Mouse (Mus musculus) activated CD4-positive, CD25-positive, alpha-beta regulatory T cell (primary cell): ENCODE results near the gene Lrrc55. TPM values are rescaled to one million over a fixed set of nuclear protein-coding genes. Genes with fewer than 3 reads are reported as not detected.

Source experiments
- polyA plus RNA-seq, 2 experiments: library from polyadenylated mRNA; unstranded; fragments of 100-300 nt; shearing (Covaris generic); gene quantifications; one replicate each; pipeline ENCODE4 v1.2.1; 2017

The Lrrc55 gene
- polyA plus RNA-seq = not detected

GRCm38 (mm10) chr2:85196901-85197300 lies at the start of gene Lrrc55:
Gene Lrrc55 (minus strand): TSS chr2:85197197.

GRCm38 (mm10) chr2:85136089-85136488 lies 60.9 kb downstream of the Lrrc55 start, which contains the start of gene Aplnr:
Gene Aplnr (plus strand): TSS chr2:85136225.

Other genes with a start within 250 kb of the Lrrc55 start
- gene Prg2, start 216.7 kb downstream of the Lrrc55 start, polyA plus RNA-seq = 1 to 10 TPM; 7.7 to 8.3 TPM
- gene Prg3, start 209.0 kb downstream of the Lrrc55 start, polyA plus RNA-seq = under 1 TPM; 0.29 to 0.43 TPM
- gene Ssrp1, start 160.0 kb downstream of the Lrrc55 start, polyA plus RNA-seq = 100 to 1,000 TPM; 162 to 179 TPM
- 1 to 10 TPM in 1 of 2 experiments, not detected in 1; 2.1 TPM for gene P2rx3, start 159.7 kb downstream of the Lrrc55 start, polyA plus RNA-seq
- gene Tnks1bp1, start 149.2 kb downstream of the Lrrc55 start, polyA plus RNA-seq = 10 to 100 TPM in 1 of 2 experiments, 1 to 10 TPM in 1; 9.3 to 12.7 TPM
- under 1 TPM in 1 of 2 experiments, not detected in 1; 0.32 TPM for gene Aplnr, start 61.0 kb downstream of the Lrrc55 start, polyA plus RNA-seq
- gene Olfr987, start 142.1 kb upstream of the Lrrc55 start, polyA plus RNA-seq = under 1 TPM in 1 of 2 experiments, not detected in 1; 0.47 TPM
- not detected for gene Olfr988, start 166.0 kb upstream of the Lrrc55 start, polyA plus RNA-seq
- gene Olfr992, start 212.3 kb upstream of the Lrrc55 start, polyA plus RNA-seq = not detected
- gene Olfr993, start 217.7 kb upstream of the Lrrc55 start, polyA plus RNA-seq = not detected
- gene Olfr994, start 239.3 kb upstream of the Lrrc55 start, polyA plus RNA-seq = under 1 TPM in 1 of 2 experiments, not detected in 1; 0.39 TPM
- gene Olfr995, start 246.4 kb upstream of the Lrrc55 start, polyA plus RNA-seq = under 1 TPM in 1 of 2 experiments, not detected in 1; 0.34 TPM